Mouse (Mus musculus) lung, embryonic 14.5 days (tissue): Measurements from ENCODE around the gene Galm. TPM values are rescaled to one million over a fixed set of nuclear protein-coding genes. Genes with fewer than 3 reads are reported as not detected.

Experiments used
- ATAC-seq: fragments of 200-750 bp; cut with Nextera tagmentation; 2 replicates; pipeline ENCODE4 v1.8.0; 2017; ENCODE audit warnings: mild to moderate bottlenecking, moderate TSS enrichment, moderate library complexity; ENCODE audit not compliant: insufficient read depth
- DNase-seq: peaks from one replicate; pipeline ENCODE4 v3.0.0-alpha.2; 2015
- H3K27ac ChIP-seq: fragments of 300-500 bp; sonication (generic); 2 replicates; pipeline ENCODE4 v1.5.1; 2014; ENCODE audit warnings: low read depth, mild to moderate bottlenecking, moderate library complexity
- H3K27me3 ChIP-seq: fragments of 300-500 bp; sonication (generic); 2 replicates; pipeline ENCODE4 v1.6.1; 2014; ENCODE audit warnings: low read length, control low read depth; ENCODE audit not compliant: insufficient read depth
- H3K36me3 ChIP-seq: fragments of 300-500 bp; sonication (generic); 2 replicates; pipeline ENCODE4 v1.6.1; 2014; ENCODE audit warnings: control low read depth; ENCODE audit not compliant: insufficient read depth
- H3K4me1 ChIP-seq: fragments of 300-500 bp; sonication (generic); 2 replicates; pipeline ENCODE4 v1.6.1; 2014; ENCODE audit warnings: antibody characterized with exemption, control low read depth; ENCODE audit not compliant: insufficient read depth
- H3K4me2 ChIP-seq: fragments of 300-500 bp; sonication (generic); 2 replicates; pipeline ENCODE4 v1.6.1; 2014; ENCODE audit warnings: mild to moderate bottlenecking
- H3K4me3 ChIP-seq: fragments of 300-500 bp; sonication (generic); 2 replicates; pipeline ENCODE4 v1.5.1; 2014; ENCODE audit warnings: low read depth, low read length
- H3K9ac ChIP-seq: fragments of 300-500 bp; sonication (generic); 2 replicates; pipeline ENCODE4 v1.6.1; 2014
- H3K9me3 ChIP-seq: fragments of 300-500 bp; sonication (generic); 2 replicates; pipeline ENCODE4 v1.6.1; 2016; ENCODE audit warnings: low read depth, low read length, control low read depth
- CTCF ChIP-seq: IDR thresholded peaks from 2 replicates; pipeline ENCODE4 v1.5.1; 2016; ENCODE audit warnings: antibody characterized with exemption, low read depth
- WGBS: fragments of 180-500 bp; shearing (Covaris S2); extraction: QIAGEN DNeasy Blood & Tissue Kit; methylation state at CpG from one replicate; pipeline ENCODE4 v1.1.7; 2014; 5-methylcytosine and 5-hydroxymethylcytosine counted together
- polyA plus RNA-seq: library from polyadenylated mRNA; unstranded; fragments of >200 nt; fragmentation: Nextera tagmentation; extraction: Ambion mirVana; gene quantifications from 2 replicates; pipeline ENCODE4 v1.2.1, GENCODE M21; 2014

Galm gene
- polyA plus RNA-seq, result 15.8 and 19.2 TPM in 2 replicates

DNA sequence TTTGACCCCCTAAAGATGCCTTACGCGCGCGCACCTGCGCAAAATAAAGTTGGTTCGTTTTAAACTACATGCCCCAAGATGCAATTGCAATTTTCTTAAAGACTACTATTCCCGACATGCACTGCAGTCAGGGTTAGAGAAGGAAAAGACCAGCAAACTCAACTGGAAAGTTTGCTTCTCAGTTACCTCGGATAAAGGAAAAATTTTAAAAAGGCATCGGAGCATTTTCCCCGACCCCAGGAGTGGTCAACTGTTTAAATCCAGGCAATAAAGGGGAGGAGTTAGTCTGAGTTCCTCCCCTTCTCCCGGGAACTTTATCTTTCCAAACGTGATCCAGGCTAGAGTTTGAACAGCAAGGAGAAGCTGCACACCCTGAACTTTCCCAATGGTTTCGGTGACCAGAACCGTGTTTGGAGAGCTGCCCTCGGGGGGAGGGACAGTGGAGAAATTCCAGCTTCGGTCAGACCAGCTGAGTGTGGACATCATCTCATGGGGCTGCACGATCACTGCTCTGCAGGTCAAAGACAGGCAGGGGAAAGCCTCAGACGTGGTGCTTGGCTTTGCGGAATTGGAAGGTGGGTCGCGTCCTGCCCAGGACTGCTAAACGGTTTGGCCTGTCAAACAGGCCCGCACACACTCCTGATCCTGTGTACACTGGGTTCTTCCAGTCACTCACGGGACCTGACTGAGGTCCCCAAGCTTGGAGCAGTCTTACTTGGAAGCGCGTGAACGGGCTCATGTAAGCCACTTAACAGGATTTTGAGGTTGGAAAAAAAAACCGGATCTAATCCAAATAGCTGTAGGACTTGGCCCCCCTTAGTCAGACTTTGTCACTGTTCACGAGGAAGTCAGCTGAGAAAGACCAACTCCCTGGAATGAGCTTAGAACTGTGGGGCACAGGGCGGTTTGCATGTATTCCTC, at the start of gene Galm:
Gene Galm (plus strand): TSS at position 141 of the 921 bp plus-strand sequence.
- peak within 1 kb of the TSS; percentile 41 for H3K4me3 ChIP-seq
- H3K4me2 ChIP-seq, result peak within 1 kb of the TSS; percentile 80
- H3K9ac ChIP-seq, result peak within 1 kb of the TSS; percentile 62
- no peaks in the 10 kb centered on the region for H3K36me3 ChIP-seq
- peak within 1 kb of the TSS; percentile 86 for H3K27ac ChIP-seq
- no peaks in the 10 kb centered on the region for H3K27me3 ChIP-seq
- H3K4me1 ChIP-seq, result peaks cover 3% of the 10 kb centered on the region
- ATAC-seq (peak; percentile 76), DNase-seq (peak; percentile 80)
- H3K9me3 ChIP-seq, result no peaks in the 10 kb centered on the region
- WGBS, result 4% methylated on average over 30 of the region's 30 CpGs
- no peak for TF ChIP-seq CTCF

DNA sequence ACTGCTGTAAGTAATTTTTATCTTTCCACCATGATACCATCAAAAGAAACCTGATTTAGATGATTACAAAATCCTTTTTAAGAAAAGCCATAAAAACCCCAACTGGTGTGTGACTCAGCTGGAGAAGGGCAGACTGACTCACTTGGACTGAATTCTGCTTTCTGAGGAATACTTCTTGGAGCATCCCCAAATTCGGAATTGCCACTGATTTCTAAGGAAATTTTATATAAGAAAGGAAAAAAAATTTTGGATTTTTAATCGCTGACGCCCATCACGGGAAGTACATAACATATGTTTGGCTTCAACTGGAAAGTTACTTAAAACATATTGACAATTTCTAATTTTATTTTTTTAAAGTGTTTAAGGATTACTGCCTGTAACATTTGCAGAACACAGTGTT, 48.5 kb upstream of the Galm start:
- H3K4me3 ChIP-seq, result no peak overlapping the region
- no peak overlapping the region for H3K4me2 ChIP-seq
- H3K27ac ChIP-seq, result no peak overlapping the region
- no peaks in the 10 kb centered on the region for H3K4me1 ChIP-seq
- ATAC-seq, result no peak
- H3K36me3 ChIP-seq, result no peaks in the 10 kb centered on the region
- TF ChIP-seq CTCF, result no peak
- no peaks in the 10 kb centered on the region for H3K9me3 ChIP-seq
- WGBS, result 92% methylated on average over 4 of the region's 4 CpGs
- H3K27me3 ChIP-seq, result no peaks in the 10 kb centered on the region
- DNase-seq, result no peak
- H3K9ac ChIP-seq, result no peak overlapping the region

DNA sequence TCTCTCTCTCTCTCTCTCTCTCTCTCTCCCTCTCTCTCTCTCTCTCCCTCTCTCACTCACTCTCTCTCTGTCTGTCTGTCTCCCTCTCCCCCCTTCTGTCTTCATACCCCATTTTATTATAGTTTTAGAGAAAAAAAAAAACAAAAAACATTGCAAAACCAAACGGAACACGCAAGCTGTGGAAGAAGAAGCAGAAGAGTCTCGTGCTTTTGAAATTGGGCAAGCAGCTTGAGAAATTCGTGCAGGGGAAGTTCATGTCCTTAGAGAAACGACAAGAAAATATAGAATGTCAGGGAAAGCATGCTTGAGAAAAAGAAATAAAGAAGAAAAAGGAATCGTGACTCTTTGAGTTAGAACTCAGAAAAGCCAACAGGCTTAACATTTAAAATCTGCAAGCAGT, 44.0 kb upstream of the Galm start:
- Histone ChIP-seq H3K4me1 (no peaks in the 10 kb centered on the region), H3K36me3 (no peaks in the 10 kb centered on the region), H3K27ac (no peak overlapping the region), H3K9me3 (no peaks in the 10 kb centered on the region), H3K4me3 (no peak overlapping the region), H3K9ac (no peak overlapping the region), H3K27me3 (no peaks in the 10 kb centered on the region), H3K4me2 (no peak overlapping the region)
- no peak for TF ChIP-seq CTCF
- ATAC-seq (no peak), DNase-seq (no peak)
- 67% methylated on average over 6 of the region's 6 CpGs for WGBS

DNA sequence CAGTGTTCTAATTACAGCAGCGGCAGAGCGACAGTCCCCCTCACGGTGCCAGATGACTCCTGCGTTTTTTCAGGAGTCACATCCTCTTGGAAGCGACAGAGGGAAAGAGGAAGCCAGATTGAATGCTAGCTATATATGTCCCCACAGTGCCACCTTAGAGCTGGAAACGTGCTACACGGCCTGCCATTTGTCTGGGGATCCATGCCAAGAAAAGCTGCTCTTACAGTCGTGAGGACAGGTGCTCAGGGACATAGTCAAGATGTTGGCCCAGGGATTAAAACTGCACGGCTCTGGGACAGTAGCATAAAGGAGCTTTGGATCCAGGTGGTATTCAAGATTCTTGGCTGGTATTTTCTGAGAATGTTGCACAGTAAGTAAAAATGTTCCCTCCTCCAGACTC, 42.8 kb upstream of the Galm start:
- H3K9me3 ChIP-seq, result no peaks in the 10 kb centered on the region
- H3K4me3 ChIP-seq, result no peak overlapping the region
- no peak overlapping the region for H3K9ac ChIP-seq
- H3K27ac ChIP-seq, result no peak overlapping the region
- DNase-seq (no peak), ATAC-seq (no peak)
- H3K36me3 ChIP-seq, result no peaks in the 10 kb centered on the region
- H3K4me2 ChIP-seq, result no peak overlapping the region
- TF ChIP-seq CTCF, result no peak
- H3K4me1 ChIP-seq, result no peaks in the 10 kb centered on the region
- H3K27me3 ChIP-seq, result no peaks in the 10 kb centered on the region
- 55% methylated on average over 9 of the region's 9 CpGs for WGBS

DNA sequence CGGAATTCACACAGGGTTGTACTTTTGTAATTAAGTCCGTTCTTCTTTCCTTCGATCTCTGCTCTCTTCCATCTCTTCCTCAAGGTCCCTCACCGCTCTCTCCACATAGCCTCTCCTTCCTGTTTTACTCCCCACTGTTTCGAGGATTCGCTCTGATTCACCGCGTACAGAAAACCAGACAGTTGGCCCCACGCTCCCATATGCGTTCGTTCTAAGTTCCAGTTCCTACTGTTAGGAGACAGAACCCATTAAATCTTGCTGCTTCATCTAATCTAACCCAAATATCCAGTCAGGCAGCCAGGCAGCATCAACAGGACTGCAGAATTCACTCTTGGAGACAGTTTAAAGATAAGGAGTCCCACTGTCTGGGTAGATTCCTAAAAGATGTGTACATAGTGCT, 40.7 kb upstream of the Galm start:
- TF ChIP-seq CTCF, result no peak
- 76% methylated on average over 11 of the region's 11 CpGs for WGBS
- H3K4me3 ChIP-seq, result no peak overlapping the region
- H3K27ac ChIP-seq, result no peak overlapping the region
- H3K4me2 ChIP-seq, result no peak overlapping the region
- H3K9ac ChIP-seq, result no peak overlapping the region
- no peaks in the 10 kb centered on the region for H3K27me3 ChIP-seq
- no peaks in the 10 kb centered on the region for H3K36me3 ChIP-seq
- DNase-seq, result no peak
- no peaks in the 10 kb centered on the region for H3K9me3 ChIP-seq
- no peaks in the 10 kb centered on the region for H3K4me1 ChIP-seq
- no peak for ATAC-seq

DNA sequence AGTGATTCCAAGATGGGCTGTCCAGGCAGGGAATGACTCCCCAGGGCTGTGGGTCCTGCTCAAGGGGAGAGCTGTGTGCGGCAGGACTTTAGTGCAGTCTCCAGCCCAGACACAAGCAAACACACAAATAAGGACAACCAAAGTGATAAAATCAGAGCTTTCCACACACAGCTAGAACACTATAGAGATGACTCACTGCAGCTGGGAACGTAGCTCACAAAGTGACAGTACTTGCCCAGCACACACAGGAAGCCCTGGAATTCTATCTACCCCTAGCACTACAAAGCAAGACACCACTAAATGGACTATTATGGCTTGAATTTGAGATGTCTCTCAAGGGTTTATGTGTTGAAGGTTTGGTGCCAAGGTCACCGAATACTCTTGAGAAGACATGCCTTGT, 39.1 kb upstream of the Galm start:
- WGBS, result 91% methylated on average over 3 of the region's 3 CpGs
- Histone ChIP-seq H3K9me3 (no peaks in the 10 kb centered on the region), H3K4me1 (no peaks in the 10 kb centered on the region), H3K4me3 (no peak overlapping the region), H3K9ac (no peak overlapping the region), H3K4me2 (no peak overlapping the region), H3K36me3 (no peaks in the 10 kb centered on the region), H3K27me3 (no peaks in the 10 kb centered on the region), H3K27ac (no peak overlapping the region)
- DNase-seq, result no peak
- no peak for TF ChIP-seq CTCF
- no peak for ATAC-seq

DNA sequence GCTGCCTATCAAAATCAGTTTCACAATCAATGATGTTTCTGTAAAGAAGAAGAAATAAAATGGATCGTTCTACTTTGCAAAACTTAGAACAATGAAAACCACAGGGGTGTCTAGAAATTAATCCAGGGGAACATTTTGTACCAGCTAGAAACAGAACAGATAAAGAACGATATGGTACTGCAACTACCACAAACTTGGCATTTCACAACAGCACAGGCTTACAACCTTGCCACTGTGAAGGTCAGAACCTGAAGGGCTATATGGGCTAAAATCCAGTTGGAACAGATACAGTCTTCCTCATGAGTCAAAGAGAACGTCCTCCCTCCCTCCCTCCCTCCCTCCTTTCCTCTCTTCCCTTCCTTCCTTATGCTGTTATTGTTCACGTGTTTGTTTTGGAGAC, 36.7 kb upstream of the Galm start:
- H3K9ac ChIP-seq, result no peak overlapping the region
- no peak overlapping the region for H3K4me2 ChIP-seq
- 70% methylated on average over 4 of the region's 4 CpGs for WGBS
- H3K27me3 ChIP-seq, result no peaks in the 10 kb centered on the region
- DNase-seq, result no peak
- no peak overlapping the region for H3K4me3 ChIP-seq
- no peaks in the 10 kb centered on the region; the same call in 1 of the 2 replicates for H3K4me1 ChIP-seq
- no peak for TF ChIP-seq CTCF
- no peak for ATAC-seq
- H3K27ac ChIP-seq, result no peak overlapping the region
- H3K9me3 ChIP-seq, result no peaks in the 10 kb centered on the region
- H3K36me3 ChIP-seq, result no peaks in the 10 kb centered on the region
